Mouse (Mus musculus) ovary, adult 18-20 months (tissue): ENCODE measurements around the gene Midn.
A peak's percentile ranks its signal among the peaks of the same experiment; 100 is the strongest.

Source experiments
- DNase-seq: peaks from one replicate; pipeline ENCODE4 v3.0.0; 2022; ENCODE audit warnings: low spot score, mixed read lengths

Midn gene

DNA sequence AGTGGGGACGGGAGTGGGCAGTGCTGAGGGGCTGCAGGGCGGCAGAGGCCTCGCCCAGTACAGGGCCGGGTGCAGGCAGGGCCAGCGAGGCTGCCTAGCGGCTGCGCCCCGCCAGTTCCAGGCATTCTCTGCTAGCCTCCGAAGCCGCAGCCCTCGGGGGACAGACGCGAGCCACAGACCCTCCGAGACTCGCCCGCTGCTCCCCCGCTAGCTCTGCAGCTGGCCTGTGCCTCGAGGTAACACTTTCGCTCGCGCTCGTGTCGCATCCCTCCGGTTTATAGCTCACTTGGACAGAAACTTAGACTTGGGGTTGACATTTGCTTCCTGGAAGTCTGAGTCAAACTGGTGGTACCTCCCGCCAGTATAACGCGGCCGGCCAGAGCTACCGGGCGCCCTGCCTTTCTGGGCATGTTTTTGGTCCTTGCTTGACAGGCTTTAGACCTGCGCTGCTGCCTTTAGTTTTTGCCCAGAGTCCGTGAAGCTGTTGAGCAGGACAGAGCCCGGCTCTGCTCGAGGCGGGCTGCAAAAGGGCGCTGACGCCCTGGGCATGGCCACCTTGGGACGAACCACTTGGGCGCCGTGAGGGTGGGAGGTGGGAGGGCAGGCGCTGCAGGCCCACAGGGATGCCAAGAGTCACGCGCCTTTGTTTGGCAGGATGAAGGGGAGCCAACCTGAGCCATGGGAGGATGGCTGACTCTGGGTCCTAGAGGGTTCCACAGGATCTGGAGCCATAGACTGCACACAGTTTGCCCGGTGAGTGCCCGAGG is 23.9 kb downstream of the Midn start:
- DNase-seq = no peak

DNA sequence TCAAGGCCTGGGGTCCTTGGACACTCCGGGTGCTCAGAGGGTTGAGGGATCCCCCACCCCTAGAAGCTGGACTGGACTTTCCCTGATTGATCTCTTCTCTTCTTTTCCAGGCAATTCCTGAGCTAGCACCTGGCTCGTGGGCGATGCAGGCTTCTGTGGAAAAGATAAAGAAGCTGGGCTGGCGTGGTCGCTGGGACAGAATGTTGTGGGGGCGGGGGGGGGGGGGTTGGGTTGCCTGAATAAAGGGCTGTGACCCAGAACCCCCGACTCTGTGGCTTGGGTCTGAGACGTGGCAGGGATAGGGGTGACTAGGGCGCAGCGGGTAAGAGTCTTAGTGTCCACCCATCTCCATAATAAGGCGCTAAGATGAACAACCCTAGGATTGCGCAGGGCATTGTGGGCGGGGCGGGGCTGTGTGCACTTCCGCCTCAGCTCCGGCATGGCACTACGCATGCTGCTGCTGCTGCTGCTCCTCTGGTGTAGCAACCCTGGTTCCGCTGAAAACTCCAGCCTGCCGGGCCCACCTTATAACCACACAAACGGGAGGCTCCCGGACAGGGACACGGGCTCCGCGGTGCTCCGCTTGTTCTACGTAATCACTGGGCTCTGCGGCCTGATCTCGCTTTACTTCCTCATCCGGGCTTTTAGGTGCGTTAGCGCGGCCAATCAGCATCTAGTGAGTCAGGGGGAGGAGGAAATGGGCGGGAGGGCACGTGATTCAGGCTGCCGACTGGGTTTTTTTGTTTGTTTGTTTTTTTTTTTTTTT is 24.6 kb downstream of the Midn start, which contains the start of gene 1600002K03Rik:
Gene 1600002K03Rik, plus strand, starts transcription at position 418 of the 766 bp plus-strand sequence.
- DNase-seq = peak; percentile 84

DNA sequence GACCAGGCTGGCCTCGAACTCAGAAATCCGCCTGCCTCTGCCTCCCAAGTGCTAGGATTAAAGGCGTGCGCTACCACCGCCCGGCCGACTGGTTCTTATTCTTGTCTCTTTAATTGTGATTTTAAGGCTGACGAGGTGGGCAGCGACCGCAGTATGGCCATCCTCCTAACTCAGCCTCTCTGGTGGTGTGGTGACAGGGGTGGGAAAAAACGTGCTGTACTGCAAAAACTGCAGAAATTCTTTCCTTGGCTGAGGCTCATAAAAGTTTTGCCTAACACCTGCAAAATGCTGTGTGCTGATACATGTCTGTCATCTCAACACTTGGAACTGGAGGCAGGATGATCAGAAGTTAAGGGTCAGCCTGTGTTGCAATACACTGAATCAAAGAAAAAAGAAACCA is 25.3 kb downstream of the Midn start:
- no peak for DNase-seq

DNA sequence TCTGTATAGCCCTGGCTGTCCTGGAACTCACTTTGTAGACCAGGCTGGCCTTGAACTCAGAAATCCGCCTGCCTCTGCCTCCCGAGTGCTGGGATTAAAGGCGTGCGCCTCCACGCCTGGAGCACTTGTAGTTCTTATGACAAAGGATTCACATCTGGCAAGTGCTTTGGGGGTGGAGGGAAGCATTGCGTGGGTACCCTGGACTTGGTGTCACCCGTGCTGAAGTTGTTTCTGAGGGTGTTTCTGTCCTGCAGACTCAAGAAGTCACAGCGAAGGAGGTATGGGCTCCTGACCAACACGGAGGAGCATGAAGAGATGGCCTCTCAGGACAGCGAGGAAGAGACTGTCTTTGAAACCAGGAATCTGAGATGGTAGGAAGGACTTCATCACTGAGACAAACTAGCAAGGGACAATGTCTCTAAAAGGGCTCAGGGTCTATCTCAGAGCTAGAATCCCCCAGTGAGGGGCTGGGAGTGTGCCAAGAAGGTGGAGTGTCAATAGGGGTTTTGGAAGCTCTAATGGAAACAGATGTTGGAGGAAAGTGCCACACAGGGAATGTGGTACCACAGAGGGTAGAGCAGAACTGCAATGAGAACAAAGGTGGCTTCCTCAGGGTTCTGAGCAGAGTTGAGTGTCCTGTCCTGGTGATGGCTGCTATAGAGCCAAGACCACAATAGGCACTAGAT is 26.0 kb downstream of the Midn start:
- no peak for DNase-seq

DNA sequence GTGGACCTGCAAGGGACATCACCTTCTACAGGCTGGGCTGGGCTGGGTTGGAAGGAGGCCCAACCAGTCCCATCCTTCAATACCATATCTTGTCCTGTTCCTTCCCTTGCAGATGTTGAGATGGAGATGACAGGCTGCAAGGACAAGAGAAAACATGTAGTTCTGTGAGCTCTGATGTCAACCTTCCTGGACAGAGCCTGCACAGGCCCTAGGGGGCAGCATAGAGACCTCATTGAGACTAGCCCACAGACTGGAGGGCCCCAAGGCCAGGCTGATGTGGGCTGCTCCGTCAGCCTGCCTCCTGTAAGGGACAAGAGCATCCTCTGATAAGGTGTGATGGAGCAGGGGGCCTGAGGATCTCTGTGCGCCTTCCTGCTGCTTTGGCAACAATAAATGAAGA is 26.6 kb downstream of the Midn start:
- no peak for DNase-seq

DNA sequence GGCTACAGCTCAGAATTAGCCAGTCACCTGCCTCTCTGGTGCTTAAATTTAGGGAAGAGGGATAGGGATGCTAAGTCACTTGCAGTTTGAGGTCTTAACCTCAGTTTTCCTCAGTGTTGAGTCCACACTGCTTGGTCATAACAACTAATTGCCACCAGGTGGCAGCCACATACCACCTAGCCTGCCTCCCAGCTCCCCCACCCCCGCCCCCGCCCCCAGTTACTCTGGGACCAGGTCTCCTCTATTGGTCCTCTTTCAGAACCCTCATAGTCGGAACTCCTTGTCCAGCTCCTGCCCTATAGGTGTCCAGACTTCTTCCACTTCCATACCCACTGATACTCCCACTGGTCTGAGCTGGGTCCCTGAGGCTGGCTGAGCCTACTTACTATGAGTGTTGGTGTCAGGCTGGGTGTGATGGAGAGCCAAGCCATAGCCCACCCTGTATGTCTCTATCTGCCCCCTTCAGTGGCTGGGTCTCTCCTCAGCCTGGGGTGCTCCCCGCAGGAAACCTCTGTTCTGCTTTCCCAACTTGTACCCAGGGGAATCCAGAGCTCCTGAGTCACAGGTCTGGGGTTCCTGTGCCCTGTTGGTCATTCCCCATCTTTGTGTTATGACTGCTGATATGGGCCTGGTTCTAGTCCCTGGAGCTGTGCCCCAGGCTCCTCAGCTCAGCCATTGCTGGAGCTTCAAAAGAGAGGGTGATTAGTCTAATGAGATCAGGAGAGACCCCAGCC is 27.6 kb downstream of the Midn start:
- DNase-seq = no peak

DNA sequence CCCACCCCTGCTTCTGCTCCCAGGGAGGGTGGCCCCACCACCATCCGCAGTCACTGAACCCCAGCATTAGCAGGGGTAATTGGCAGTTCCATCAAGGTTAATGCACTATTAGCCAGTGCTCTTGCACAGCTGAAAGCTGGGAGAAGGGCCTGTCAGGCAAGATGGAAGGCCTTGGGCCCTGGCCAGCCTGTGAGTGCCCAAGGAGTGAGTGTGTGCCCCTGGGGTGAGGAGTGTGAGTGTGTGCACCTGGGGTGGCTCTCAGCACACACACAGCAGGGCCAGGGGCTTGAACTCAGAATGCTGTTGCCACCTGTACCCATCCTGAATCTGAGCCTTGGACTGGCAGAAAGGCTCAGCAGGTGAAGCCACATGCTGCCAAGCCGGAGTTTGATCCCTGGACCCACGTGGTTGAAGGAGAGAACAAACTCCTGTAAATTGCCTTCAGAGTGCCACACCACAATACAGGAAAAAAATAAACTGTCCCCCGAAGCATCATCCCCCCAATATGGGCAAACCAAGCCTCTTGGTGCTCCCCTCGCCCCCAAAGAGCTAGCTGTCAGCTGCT is 28.3 kb downstream of the Midn start:
- DNase-seq = no peak

DNA sequence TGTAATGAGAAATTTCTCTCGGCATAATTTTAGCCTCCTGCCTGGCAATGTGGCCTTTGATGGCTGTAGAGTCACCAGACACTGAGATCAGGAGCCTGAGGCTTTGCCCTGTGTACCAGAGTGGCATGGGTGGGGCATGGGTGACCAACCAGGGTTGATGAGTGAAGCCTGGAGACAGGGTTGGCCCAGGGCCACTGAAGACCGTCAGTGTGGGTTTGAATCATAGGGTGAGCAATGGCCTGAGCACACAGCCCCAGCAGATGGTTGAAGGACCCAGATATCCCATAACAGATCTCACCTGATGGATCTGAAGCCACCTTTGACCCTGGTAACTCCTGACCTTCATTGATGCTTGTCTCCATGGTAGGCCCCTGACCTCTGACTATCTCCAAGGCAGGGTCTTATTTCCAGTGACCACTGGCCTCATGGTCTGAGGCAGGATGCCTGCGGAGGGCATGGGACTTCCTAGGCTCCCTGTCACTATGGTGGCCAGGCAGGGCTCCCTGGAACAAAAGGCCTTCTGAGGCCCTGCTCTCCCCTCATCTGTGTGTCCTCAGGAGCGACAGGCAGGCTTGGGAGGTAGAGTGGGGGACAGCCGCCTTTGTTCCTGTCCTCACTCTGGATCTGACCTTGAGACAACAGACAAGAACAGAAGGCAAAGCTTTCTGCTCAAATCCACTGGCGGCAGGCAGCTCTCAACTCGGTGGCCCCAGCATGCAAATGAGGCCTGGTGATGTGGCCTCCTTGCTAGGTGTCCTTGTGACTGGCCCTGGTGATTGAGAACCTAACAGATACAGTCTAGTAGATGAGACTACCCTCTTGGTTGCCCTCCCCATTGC is 29.6 kb downstream of the Midn start:
- DNase-seq = no peak

DNA sequence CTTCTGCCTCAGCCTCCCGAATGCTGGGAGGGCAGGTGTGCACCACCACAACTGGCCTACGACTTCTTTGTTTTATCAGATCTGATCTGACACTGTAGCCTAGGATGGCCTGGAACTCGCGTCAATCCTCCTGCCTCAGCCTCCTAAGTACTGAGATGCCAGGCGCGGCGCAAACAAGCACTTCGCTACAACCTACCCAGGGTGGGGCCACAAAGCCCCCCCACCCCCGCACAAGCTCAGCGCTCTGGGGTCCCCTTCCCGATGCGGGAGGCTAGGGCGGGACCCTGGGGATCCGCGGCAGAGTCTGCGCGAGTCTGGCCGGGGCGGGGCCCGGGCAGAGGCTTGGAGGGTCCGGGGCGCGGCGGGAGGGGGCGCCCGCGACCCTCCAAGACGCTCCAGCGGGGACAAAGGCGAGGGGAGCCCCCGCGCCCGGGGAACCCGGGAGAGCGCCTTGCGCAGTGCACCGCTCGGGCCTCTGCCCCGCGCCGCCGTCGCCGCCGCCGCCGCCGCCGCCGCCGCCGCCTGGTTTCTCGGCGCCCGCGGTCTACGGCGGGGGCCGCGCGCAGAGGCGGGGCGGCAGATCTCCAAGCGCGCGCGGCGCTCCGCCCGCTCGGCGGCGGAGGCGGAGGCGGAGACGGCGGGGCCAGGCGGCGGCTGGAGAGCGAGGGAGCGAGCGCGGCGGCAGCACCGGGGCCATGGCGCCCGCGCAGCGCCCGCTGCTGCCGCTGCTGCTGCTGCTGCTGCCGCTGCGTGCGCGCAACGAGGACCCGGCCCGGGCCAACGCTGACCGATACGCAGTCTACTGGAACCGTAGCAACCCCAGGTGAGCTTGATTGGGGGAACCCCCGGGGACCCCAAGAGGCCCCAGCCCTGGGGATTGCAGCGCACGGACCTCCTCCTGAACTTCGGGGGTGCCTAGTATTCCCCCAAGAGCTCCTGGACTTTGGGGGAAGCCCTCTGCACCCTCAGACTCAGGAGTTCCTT is 31.3 kb downstream of the Midn start, which contains the start of gene Efna2:
Gene Efna2, plus strand, starts transcription at position 415 of the 984 bp plus-strand sequence.
- no peak for DNase-seq

DNA sequence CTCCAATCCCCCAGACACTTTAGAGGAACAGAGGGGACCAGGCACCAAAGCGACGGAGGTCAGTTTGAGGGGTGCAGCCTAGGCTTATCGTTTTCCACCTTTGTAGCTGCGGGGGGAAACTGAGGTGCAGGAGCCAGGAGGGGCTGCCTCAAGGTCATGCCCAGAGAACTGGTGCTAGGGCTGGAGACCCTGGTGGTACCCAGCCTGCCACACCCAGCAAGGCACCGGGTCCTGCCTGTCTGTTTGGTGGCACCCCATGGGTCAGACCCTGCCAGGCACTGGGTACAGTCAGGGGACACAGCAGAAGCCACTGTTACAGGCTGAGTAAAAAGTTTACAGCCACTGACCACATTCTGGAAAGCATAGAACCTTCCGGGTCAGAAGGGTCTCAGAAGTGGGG is 32.2 kb downstream of the Midn start:
- DNase-seq = no peak

DNA sequence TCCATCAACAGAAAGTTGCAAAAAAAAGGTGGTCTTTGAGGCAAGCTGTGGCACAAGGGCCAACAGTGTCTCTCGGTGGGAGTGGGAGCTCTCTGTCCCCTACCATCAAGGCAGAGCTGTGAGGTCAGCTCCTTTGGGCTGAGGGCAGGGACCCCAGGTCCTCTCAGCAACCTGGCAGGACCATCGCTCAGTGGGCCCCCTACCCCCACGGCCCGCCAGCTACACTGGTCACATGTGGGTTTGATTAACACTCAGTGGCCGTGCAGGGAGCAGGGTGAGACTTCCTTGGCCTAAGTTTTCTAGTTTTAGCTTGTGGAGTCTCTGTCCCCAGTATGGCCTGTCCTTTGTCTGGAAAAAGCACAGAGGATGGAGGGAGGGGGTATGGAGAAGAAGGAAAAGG is 32.8 kb downstream of the Midn start:
- DNase-seq = no peak

DNA sequence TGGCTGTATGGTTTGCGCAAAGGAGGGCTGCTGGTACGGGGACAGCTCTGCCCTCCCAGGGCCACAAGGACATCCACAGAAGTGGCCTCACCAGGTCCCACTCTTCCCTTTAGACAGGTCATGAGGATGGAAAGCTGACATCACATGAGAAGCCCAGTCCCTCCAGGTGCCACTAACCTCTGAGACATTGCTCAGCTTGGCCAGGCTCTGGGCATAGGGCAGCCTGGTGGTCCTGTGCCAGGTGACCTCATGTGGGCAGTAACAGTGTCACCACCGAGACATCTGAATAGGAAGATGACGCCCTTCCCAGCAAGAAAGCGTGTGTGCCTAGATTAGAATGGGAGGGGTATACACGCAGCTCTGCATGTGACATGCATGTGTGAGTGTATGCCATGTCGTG is 34.5 kb downstream of the Midn start:
- no peak for DNase-seq

DNA sequence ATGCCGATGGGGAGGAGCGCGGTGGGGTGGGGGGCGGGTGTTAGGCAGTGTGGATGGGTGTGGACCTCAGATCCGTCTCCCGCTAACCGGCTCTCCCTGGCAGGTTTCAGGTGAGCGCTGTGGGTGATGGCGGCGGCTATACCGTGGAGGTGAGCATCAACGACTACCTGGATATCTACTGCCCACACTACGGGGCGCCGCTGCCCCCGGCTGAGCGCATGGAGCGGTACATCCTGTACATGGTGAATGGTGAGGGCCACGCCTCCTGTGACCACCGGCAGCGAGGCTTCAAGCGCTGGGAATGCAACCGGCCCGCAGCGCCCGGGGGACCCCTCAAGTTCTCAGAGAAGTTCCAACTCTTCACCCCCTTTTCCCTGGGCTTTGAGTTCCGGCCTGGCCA is 38.6 kb downstream of the Midn start:
- DNase-seq = no peak

DNA sequence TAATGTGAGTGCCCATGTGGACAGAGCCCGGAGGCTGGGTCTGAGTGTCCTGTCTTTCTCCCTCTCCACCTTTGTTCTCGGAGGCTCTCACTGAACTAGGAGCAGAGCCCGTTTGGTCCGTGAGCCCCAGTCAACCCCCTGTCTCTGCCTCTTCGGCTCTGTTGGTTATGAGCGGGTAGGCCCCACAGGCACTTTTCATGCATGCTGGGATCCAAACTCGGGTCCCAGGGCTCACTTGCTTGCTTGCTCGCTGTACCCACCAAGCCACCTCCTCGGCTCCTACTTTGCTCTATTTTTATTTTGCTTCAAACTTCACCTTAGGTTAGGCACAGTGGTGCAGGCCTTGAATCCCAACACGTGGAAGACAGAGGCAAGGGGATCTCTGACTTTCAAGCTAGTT is 39.7 kb downstream of the Midn start:
- no peak for DNase-seq

DNA sequence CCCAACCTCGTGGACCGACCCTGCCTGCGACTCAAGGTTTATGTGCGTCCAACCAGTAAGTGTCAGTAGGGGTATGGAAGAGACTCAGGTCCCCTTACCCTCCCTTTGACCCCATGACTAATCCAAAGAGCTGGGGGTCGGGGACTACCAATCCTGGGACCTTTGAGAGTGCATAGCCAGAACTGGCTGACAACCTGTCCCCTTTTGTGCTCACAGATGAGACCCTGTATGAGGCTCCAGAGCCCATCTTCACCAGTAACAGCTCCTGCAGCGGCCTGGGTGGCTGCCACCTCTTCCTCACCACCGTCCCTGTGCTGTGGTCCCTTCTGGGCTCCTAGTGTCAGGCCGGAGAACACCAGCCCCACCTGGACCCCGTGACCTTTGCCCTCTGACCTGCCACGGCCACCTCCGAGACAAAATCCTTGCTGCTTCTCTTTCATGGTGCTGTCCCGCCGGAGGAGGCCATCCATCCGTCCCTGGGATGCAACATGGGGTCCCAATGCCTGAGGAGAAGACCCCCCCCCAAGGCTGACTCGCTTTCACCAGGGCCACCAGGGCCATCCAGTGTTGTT is 40.5 kb downstream of the Midn start:
- DNase-seq = no peak

DNA sequence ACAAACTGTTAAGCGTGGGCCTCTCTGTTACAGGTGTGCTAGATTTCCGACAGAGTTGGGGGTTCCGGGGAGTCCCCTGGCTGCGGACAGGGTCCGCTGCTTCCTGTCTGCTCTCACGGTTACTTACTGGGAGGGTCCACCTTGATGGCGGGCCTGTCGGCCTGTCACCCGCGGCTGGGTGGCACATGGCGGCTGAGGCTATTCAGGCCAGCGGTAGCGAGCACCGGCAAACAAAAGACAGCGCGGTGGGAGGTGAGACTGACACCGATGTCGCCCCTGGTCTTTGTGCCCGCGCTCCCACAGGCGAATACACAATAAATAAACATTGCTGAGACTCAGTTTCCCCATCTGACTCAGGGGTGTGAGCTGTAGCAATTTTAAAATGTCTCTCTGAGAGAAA is 41.9 kb downstream of the Midn start:
- no peak for DNase-seq

DNA sequence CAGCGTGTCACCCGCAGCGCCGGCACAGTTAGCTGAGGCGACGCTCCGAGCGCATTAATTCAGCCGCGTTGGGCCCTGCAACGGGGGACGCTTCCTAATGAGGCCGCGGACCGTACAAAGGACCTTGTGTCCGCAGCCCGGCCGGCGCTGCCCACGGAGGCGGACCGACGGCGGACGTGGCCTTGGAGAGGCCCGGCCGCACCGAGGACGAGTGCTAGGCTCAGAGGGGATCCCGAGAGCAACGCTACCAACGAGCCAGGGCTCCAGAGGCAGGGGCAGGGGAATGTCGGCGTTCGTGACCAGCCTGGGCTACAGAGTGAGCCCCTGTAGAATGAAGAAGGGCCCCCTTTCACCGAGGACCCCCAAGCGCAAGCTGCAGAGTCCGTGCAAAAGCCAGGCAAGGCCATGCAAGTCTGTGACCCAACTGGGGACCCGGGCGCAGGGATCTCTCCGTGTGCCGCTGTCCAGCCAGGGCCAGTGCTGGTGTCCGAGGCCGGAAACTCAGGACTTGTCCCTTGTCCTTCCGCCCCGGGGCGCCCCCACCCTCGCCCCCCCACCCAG is 42.5 kb downstream of the Midn start:
- no peak for DNase-seq

DNA sequence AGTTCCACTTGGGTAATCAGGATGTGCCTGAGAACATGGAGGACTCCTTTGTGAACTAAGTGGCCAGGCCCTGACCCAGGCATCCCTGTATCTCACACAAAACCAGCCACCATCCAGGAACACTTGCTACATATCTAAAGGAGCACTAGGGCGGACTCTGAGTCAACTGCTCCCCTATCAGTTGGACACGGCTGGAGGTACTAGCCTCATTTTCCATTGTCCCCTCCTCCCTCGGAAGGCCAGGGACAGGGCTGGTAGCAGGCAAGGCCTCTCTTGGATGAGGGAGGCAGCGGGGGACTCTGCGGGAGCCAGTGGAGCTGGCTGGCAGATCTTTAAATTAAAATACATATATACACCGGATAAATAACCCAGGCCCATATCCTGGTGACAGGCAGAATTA is 45.9 kb downstream of the Midn start:
- no peak for DNase-seq

DNA sequence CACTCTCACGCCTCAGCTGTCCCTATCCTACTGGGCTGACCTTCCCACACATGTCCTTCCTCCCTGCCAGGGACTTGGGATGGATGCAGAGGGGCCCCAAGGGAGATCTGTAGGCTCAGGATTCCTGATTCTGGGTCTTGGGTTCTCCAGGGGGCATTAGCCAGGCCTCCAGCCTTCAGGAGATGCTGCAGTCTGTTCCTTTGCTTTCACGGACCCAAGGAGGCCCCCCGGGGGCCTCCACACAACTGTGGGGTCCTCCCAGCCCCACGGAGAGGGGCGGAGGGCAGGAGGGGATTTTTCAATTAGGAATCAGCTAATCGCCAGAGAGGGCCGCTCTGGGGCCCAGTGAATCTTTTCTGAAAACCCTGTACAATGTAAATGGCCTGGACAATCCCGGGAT is 46.4 kb downstream of the Midn start:
- no peak for DNase-seq
